Mouse (Mus musculus) G1E (cell line): Measurements from ENCODE around the gene Palm. TPM values are rescaled to one million over a fixed set of nuclear protein-coding genes. Genes with fewer than 3 reads are reported as not detected.

ENCODE experiments used
- ATAC-seq: 2 replicates; pipeline ENCODE4 v1.8.0; 2016; ENCODE audit warnings: mild to moderate bottlenecking; ENCODE audit not compliant: insufficient number of reproducible peaks, poor library complexity, low FRiP score, severe bottlenecking; ENCODE audit errors: extremely low read depth
- DNase-seq: peaks from one replicate; pipeline ENCODE4 v3.0.0; 2012; ENCODE audit warnings: low spot score
- H3K27me3 ChIP-seq: 2 replicates; pipeline ENCODE4 v1.6.1; 2012; ENCODE audit warnings: mild to moderate bottlenecking, low read length, inconsistent platforms; ENCODE audit not compliant: insufficient read depth
- H3K36me3 ChIP-seq: replicated peaks from 2 replicates; pipeline ENCODE3; 2012; ENCODE audit warnings: mild to moderate bottlenecking, inconsistent platforms
- H3K4me1 ChIP-seq: 2 replicates; pipeline ENCODE4 v1.6.1; 2012; ENCODE audit warnings: low read depth, low read length, inconsistent platforms, mixed read lengths; ENCODE audit not compliant: insufficient read depth
- H3K4me3 ChIP-seq: 2 replicates; pipeline ENCODE4 v1.5.1; 2012; ENCODE audit warnings: low read depth, mild to moderate bottlenecking, inconsistent platforms, low read length, moderate library complexity, mixed read lengths
- H3K9me3 ChIP-seq: replicated peaks from 2 replicates; pipeline ENCODE4 v1.6.1; 2012; ENCODE audit warnings: inconsistent platforms
- CTCF ChIP-seq: IDR thresholded peaks from 2 replicates; pipeline ENCODE4 v1.5.1; 2012; ENCODE audit warnings: low read depth, low read length, inconsistent platforms, mixed read lengths
- GATA1 ChIP-seq: IDR thresholded peaks from 2 replicates; pipeline ENCODE4 v1.6.1; 2012; ENCODE audit warnings: borderline replicate concordance, low read length, inconsistent platforms, mixed read lengths
- GATA2 ChIP-seq: IDR thresholded peaks from 2 replicates; pipeline ENCODE4 v1.6.1; 2012; ENCODE audit warnings: low read depth, low read length, inconsistent platforms, borderline replicate concordance
- POLR2AphosphoS5 ChIP-seq: IDR thresholded peaks from 2 replicates; pipeline ENCODE4 v1.6.1; 2012; ENCODE audit warnings: low read depth, low read length, inconsistent platforms; ENCODE audit not compliant: insufficient replicate concordance
- TAL1 ChIP-seq: conservative IDR thresholded peaks from 2 replicates; pipeline ENCODE4 v1.6.1; 2012; ENCODE audit warnings: low read depth, low read length, inconsistent platforms, mixed read lengths
- polyA plus RNA-seq: library from polyadenylated mRNA; stranded (reverse); fragments of >175 nt; gene quantifications from 2 replicates; pipeline ENCODE4 v1.2.3, GENCODE M21; 2012
- total RNA-seq, 2 experiments: library from RNA; stranded (forward) in 1 of 2; stranded (reverse) in 1 of 2; fragments of 200-1000 nt in 1 of 2; fragments of >200 nt in 1 of 2; fragmentation: Nextera tagmentation in 1 of 2; gene quantifications; 2 replicates each; pipeline ENCODE4 v1.2.3; 2014 to 2017

The Palm gene
- total and polyA plus RNA-seq, 3 experiments, result 0.11 to 0.42 TPM; not detected in 1

DNA sequence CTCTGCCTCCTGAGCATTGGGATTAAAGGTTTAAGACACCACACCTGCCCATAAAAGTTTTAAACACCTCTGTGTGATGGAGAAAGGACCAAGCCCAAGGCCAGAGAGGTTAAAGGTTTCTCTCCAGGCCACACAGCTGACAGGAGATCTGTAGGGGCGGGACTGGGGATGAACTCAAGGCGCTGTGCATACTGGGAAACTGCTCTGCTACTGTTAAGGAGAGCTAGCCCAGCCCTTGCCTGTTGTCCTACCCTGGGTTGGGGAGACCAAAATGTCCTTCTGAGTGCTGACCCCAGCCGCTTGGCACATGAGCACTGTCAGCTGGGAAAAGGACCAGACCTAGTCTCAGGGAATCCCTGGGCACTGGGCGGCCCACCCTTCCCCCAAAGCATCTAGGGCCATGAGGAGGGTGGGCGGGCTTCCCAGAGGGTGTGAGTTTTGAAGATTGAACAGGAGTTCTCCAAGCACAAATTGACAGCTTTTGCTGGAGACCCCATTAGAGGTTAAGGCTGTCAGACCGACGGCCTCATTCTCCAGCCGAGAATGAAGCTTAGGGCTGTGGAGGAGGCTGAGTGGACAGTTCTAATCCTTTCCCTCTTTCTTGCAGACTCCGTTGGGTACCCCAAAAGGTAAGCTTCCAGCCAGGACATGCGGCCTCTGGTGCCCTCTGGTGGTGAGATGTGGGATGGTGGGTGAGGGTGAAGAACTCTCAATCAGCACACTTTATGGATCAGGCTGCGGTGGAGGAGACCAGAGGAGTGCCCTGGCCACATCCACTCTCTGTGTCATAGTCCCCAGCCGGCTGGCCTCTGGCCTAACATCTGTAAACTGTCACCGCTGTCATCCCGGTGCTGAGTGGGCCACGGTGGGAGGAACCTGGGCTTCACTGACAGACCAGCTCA is 18.6 kb downstream of the Palm start:
- Histone ChIP-seq H3K4me1 (peaks cover 5% of the 10 kb centered on the region; the same call in 1 of the 2 replicates), H3K36me3 (no peaks in the 10 kb centered on the region)
- peak; percentile 40 for ATAC-seq

DNA sequence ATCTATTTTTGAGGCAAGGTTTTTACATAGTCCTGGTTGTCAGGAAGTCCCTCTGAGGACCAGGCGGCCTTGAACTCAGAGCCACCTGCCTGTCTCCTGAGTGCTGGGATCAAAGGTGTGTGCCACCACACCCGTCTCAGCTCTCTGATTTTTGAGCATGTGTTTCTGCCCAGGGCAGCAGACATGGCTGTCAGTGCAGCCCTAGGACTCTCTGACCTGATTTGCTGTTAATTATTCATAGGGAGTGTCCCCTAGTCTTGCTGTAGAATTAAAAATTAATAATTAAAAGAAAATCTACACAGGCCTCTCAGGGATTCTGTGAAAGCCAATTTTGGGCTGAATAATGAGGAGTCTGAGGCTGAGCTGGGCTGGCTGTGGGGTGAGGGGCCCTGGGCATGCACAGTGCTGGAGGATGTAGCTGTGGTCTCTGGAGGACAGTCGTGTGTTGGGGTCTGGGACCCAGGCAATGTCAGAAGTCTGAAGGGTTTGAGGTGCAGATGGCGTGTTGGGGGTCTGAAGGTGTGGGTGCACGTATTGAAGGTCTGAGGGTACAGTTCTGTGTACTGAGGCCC is 21.0 kb downstream of the Palm start:
- DNase-seq, result no peak
- H3K36me3 ChIP-seq, result no peaks in the 10 kb centered on the region
- no peaks in the 10 kb centered on the region for H3K9me3 ChIP-seq
- H3K4me3 ChIP-seq, result no peak overlapping the region
- TF ChIP-seq POLR2AphosphoS5 (no peak), GATA2 (no peak), TAL1 (no peak), CTCF (no peak), GATA1 (no peak)
- ATAC-seq, result no peak
- H3K27me3 ChIP-seq, result peaks cover 63% of the 10 kb centered on the region
- 0 out of 2 replicates have a peak, but pooled peaks cover 3% of the 10 kb centered on the region for H3K4me1 ChIP-seq

More for the DNA sequence above, 18.6 kb downstream of the Palm start:
- DNase-seq, result peak; percentile 55
- H3K27me3 ChIP-seq, result peaks cover 66% of the 10 kb centered on the region
- TF ChIP-seq TAL1 (no peak), GATA2 (no peak), POLR2AphosphoS5 (no peak), GATA1 (no peak), CTCF (peak; percentile 92)
- no peaks in the 10 kb centered on the region for H3K9me3 ChIP-seq
- H3K4me3 ChIP-seq, result no peak overlapping the region

GRCm38 (mm10) chr10:79815671-79816494 is 22.5 kb downstream of the Palm start:
- Histone ChIP-seq H3K36me3 (no peaks in the 10 kb centered on the region), H3K27me3 (peaks cover 69% of the 10 kb centered on the region)

GRCm38 (mm10) chr10:79817111-79817510 is 23.7 kb downstream of the Palm start:
- no peaks in the 10 kb centered on the region for H3K36me3 ChIP-seq
- peaks cover 70% of the 10 kb centered on the region for H3K27me3 ChIP-seq
- H3K4me1 ChIP-seq, result peaks cover 7% of the 10 kb centered on the region
- no peak overlapping the region for H3K4me3 ChIP-seq
- no peaks in the 10 kb centered on the region for H3K9me3 ChIP-seq
- ATAC-seq (no peak), DNase-seq (no peak)
- no peak for TF ChIP-seq TAL1
- TF ChIP-seq POLR2AphosphoS5, result no peak
- TF ChIP-seq CTCF, result no peak
- no peak for TF ChIP-seq GATA1
- no peak for TF ChIP-seq GATA2

More at GRCm38 (mm10) chr10:79815671-79816494, 22.5 kb downstream of the Palm start:
- DNase-seq (no peak), ATAC-seq (no peak)
- Histone ChIP-seq H3K9me3 (no peaks in the 10 kb centered on the region), H3K4me3 (no peak overlapping the region), H3K4me1 (peaks cover 7% of the 10 kb centered on the region; the same call in 1 of the 2 replicates)
- no peak for TF ChIP-seq GATA1
- no peak for TF ChIP-seq CTCF
- TF ChIP-seq GATA2, result no peak
- TF ChIP-seq TAL1, result no peak
- no peak for TF ChIP-seq POLR2AphosphoS5

GRCm38 (mm10) chr10:79818225-79818624 is 24.9 kb downstream of the Palm start:
- peaks cover 74% of the 10 kb centered on the region for H3K27me3 ChIP-seq
- no peak for TF ChIP-seq POLR2AphosphoS5
- no peak for TF ChIP-seq CTCF
- TF ChIP-seq GATA2, result no peak
- TF ChIP-seq TAL1, result no peak
- no peak for TF ChIP-seq GATA1
- no peaks in the 10 kb centered on the region for H3K9me3 ChIP-seq
- peaks cover 7% of the 10 kb centered on the region for H3K4me1 ChIP-seq
- H3K4me3 ChIP-seq, result no peak overlapping the region
- ATAC-seq (no peak), DNase-seq (no peak)
- H3K36me3 ChIP-seq, result no peaks in the 10 kb centered on the region

DNA sequence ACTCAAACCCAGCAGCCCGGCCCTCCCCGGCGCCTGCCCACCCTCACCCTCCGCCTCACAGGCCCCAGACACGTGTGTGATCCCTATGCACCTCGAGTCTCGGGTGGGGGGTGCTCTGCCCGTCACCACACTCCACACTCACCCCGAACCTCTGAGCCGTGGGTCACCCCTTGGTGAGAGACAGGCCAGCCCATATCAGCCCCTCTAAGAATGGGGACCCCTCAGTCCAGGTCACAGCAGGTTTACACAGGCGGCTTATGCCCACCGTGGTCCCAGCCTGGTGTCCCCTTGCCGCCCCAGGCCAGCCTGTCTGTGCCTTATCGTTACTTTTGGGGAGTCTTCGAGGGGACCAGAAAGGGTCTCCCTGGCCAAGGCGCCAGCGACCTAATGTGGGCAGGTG is 26.2 kb downstream of the Palm start:
- Histone ChIP-seq H3K4me3 (no peak overlapping the region), H3K27me3 (peaks cover 77% of the 10 kb centered on the region), H3K9me3 (no peaks in the 10 kb centered on the region), H3K36me3 (no peaks in the 10 kb centered on the region), H3K4me1 (peaks cover 10% of the 10 kb centered on the region)
- ATAC-seq (no peak), DNase-seq (no peak)
- TF ChIP-seq CTCF (no peak), GATA2 (no peak), TAL1 (no peak), GATA1 (no peak), POLR2AphosphoS5 (no peak)
